Mouse (Mus musculus) liver, embryonic 14.5 days (tissue): ENCODE data around the gene Jmjd1c. TPM values are rescaled to one million over a fixed set of nuclear protein-coding genes. Genes with fewer than 3 reads are reported as not detected.
A peak's percentile ranks its signal among the peaks of the same experiment; 100 is the strongest.

Source experiments
- ATAC-seq: fragments of 200-750 bp; cut with Nextera tagmentation; 2 replicates; pipeline ENCODE4 v1.8.0; 2017; ENCODE audit warnings: moderate number of reproducible peaks, mild to moderate bottlenecking, moderate library complexity; ENCODE audit not compliant: insufficient read depth
- DNase-seq, 3 experiments: peaks; one replicate each; pipeline ENCODE4 v3.0.0-alpha.2; 2012 to 2013; ENCODE audit warnings: low read depth in 3 of 3, low spot score in 3 of 3
- H3K27ac ChIP-seq: fragments of 300-500 bp; sonication (generic); 2 replicates; pipeline ENCODE4 v1.5.1; 2014; ENCODE audit warnings: moderate library complexity, mild to moderate bottlenecking, control low read depth, inconsistent platforms
- H3K27me3 ChIP-seq: fragments of 300-500 bp; sonication (generic); 2 replicates; pipeline ENCODE4 v1.6.1; 2014; ENCODE audit warnings: mild to moderate bottlenecking, low read length, moderate library complexity; ENCODE audit not compliant: control insufficient read depth, insufficient read depth
- H3K36me3 ChIP-seq: fragments of 300-500 bp; sonication (generic); replicated peaks from 2 replicates; pipeline ENCODE4 v1.6.1; 2014; ENCODE audit warnings: low read depth; ENCODE audit not compliant: control insufficient read depth, insufficient read depth
- H3K4me1 ChIP-seq, 2 experiments: fragments of 200-500 bp in 1 of 2; fragments of 300-500 bp in 1 of 2; sonication (generic) in 1 of 2; replicated peaks; 2 replicates each; pipeline ENCODE4 v1.6.1; 2012 to 2014; ENCODE audit warnings: antibody characterized with exemption in 1 of 2, inconsistent platforms in 1 of 2, low read length in 1 of 2; ENCODE audit not compliant: control insufficient read depth in 2 of 2, insufficient read depth in 2 of 2
- H3K4me2 ChIP-seq: fragments of 300-500 bp; sonication (generic); 2 replicates; pipeline ENCODE4 v1.6.1; 2014; ENCODE audit warnings: low read depth, mild to moderate bottlenecking, control low read depth, moderate library complexity
- H3K4me3 ChIP-seq, 2 experiments: fragments of 200-500 bp in 1 of 2; fragments of 300-500 bp in 1 of 2; sonication (generic) in 1 of 2; 2 replicates each; pipeline ENCODE4 v1.5.1; 2012 to 2014; ENCODE audit warnings: low read depth in 2 of 2, low read length in 2 of 2, mild to moderate bottlenecking in 2 of 2, control low read depth in 1 of 2, inconsistent platforms in 1 of 2, moderate library complexity in 1 of 2; ENCODE audit not compliant: insufficient read depth in 1 of 2
- H3K9ac ChIP-seq: fragments of 300-500 bp; sonication (generic); replicated peaks from 2 replicates; pipeline ENCODE4 v1.6.1; 2014; ENCODE audit warnings: mild to moderate bottlenecking, control low read depth, moderate library complexity
- H3K9me3 ChIP-seq: fragments of 300-500 bp; sonication (generic); 2 replicates; pipeline ENCODE4 v1.6.1; 2016; ENCODE audit warnings: low read length, mixed read lengths; ENCODE audit not compliant: control insufficient read depth
- CTCF ChIP-seq: IDR thresholded peaks from 2 replicates; pipeline ENCODE4 v1.5.1; 2016; ENCODE audit warnings: antibody characterized with exemption, low read depth, control low read depth
- EP300 ChIP-seq: IDR thresholded peaks from 2 replicates; pipeline ENCODE4 v1.6.1; 2016; ENCODE audit warnings: antibody characterized with exemption, low read depth
- WGBS: fragments of 180-500 bp; shearing (Covaris S2); extraction: QIAGEN DNeasy Blood & Tissue Kit; methylation state at CpG from one replicate; pipeline ENCODE4 v1.1.7; 2014; ENCODE audit not compliant: insufficient replicate concordance; 5-methylcytosine and 5-hydroxymethylcytosine counted together
- polyA plus RNA-seq, 2 experiments: library from polyadenylated mRNA; depleted of rRNA in 1 of 2; stranded (reverse) in 1 of 2; unstranded in 1 of 2; fragments of >200 nt; fragmentation: Nextera tagmentation in 1 of 2; extraction: Ambion mirVana in 1 of 2; gene quantifications; 2 replicates each; pipeline versions ENCODE4 v1.2.1 to v1.2.3; 2012 to 2014

Gene Jmjd1c
- polyA plus RNA-seq, 2 experiments: 6.5 to 8.7 TPM

DNA sequence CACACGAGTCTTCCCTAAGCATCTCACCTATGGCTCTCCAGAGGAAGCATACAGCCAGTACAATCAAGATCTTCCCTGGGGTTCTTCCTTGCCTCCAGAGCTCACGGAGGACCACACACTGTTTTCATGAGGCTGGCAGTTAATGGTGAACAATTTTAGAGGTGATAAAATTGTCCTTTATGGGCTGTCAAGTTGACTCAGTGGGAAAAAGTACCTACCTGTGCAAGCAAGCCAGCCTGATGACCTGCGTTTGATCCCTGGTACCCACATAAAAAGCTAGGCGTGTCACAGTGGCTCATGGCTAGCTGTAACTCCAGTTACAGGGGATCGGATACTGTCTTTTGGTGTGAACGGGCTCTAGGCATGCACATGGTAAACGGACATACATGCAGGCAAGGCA, 10.0 kb upstream of the Jmjd1c start:
- Histone ChIP-seq H3K27ac (no peak overlapping the region), H3K9ac (no peak overlapping the region), H3K4me3 (no peak overlapping the region), H3K4me2 (no peak overlapping the region), H3K4me1 (no peaks in the 10 kb centered on the region), H3K27me3 (no peaks in the 10 kb centered on the region), H3K9me3 (no peaks in the 10 kb centered on the region), H3K36me3 (no peaks in the 10 kb centered on the region)
- ATAC-seq: no peak
- no peak for TF ChIP-seq CTCF
- TF ChIP-seq EP300: no peak
- WGBS: 77% methylated on average over 7 of the region's 7 CpGs
- no peak for DNase-seq

DNA sequence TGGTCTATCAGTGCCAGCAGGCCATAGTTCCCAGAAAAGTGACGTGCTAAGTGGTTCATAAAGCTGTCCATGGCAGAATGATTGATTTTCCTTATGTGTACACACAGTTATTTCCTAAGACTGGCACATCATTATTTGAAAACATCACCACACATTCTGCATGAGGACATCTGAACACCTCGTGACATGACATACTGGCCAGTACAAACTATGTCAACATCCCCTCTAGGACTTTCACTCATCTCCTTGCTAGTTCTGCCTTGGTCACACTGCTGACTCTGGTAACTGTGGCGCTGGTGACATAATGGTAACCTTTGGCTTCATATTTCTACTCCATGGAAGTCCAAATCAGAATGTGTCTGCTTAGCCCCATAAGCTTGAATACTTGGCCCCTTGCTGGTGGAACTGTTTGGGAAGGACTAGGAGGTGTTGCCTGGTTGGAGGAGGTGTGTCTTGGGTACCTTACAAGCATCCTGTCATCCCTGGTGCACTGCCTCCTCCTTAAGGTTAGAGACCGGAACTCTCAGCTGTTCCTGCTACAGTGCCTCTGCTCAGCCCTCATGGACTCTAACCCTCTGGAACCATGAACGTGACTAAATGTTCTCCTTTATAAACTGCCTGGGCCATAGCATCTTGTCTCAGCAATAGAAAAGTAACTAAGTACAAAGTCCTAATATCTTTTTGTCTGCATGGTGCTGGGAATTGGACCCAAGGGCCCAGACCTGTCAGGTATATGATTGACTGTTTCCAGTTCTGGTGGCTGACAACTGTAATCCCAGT, 8.3 kb upstream of the Jmjd1c start:
- no peak overlapping the region for H3K4me3 ChIP-seq
- TF ChIP-seq EP300 (no peak), CTCF (no peak)
- no peak overlapping the region for H3K9ac ChIP-seq
- WGBS: 72% methylated on average over 5 of the region's 5 CpGs
- H3K36me3 ChIP-seq: no peaks in the 10 kb centered on the region
- H3K27ac ChIP-seq: no peak overlapping the region
- no peak for ATAC-seq
- no peak for DNase-seq
- no peak overlapping the region for H3K4me2 ChIP-seq
- no peaks in the 10 kb centered on the region for H3K9me3 ChIP-seq
- no peaks in the 10 kb centered on the region for H3K27me3 ChIP-seq
- no peaks in the 10 kb centered on the region for H3K4me1 ChIP-seq

DNA sequence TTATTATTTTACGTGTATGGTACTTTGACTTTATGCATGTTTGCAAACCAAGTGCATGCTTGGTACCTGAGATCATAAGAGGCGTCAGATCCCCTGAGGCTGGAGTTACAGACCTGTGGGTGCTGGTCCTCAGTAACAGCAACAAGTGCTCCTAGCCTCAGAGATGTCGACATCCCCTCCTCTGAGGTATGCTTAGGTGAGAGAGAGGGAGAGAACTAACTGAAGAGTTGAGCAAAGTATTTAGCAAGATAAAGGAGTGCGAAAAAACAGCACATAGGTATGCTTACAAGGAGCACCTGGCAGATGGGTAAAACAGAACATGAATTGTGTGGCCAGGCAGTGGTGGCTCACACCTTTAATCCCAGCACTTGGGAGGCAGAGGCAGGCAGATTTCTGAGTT, 5.3 kb upstream of the Jmjd1c start:
- ATAC-seq (no peak), DNase-seq (no peak)
- H3K27ac ChIP-seq: no peak overlapping the region
- no peak overlapping the region for H3K4me3 ChIP-seq
- WGBS: 66% methylated on average over 4 of the region's 4 CpGs
- no peaks in the 10 kb centered on the region for H3K9me3 ChIP-seq
- H3K27me3 ChIP-seq: no peaks in the 10 kb centered on the region
- no peaks in the 10 kb centered on the region for H3K36me3 ChIP-seq
- H3K9ac ChIP-seq: no peak overlapping the region
- no peaks in the 10 kb centered on the region for H3K4me1 ChIP-seq
- TF ChIP-seq EP300: no peak
- TF ChIP-seq CTCF: no peak
- H3K4me2 ChIP-seq: no peak overlapping the region

DNA sequence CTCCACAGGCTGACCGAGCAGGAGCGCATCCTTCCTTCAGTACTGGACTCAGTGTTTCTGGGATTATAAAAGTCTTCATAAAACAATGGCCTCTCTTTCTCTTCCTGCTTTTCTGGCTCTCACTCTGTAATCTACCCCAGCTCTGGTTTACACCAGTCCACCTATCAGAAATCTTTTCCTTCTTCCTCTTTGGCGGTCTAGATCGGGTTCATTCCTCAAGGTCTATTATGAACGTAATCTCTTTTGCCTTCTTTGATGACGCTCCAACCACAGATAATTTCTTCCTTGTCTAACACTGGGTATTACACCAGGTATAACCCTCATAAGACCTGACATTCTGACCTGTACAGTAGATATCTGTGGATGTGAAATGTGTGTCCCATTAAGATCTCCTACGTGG, 1.0 kb upstream of the Jmjd1c start:
- DNase-seq: no peak
- Histone ChIP-seq H3K4me1 (peaks cover 6 to 10% of the 10 kb centered on the region in 2 experiments), H3K27ac (no peak overlapping the region), H3K9ac (no peak overlapping the region), H3K27me3 (no peaks in the 10 kb centered on the region), H3K36me3 (no peaks in the 10 kb centered on the region), H3K4me2 (no peak overlapping the region), H3K9me3 (no peaks in the 10 kb centered on the region), H3K4me3 (no peak overlapping the region)
- no peak for TF ChIP-seq EP300
- TF ChIP-seq CTCF: no peak
- no peak for ATAC-seq
- 55% methylated on average over 7 of the region's 7 CpGs for WGBS

DNA sequence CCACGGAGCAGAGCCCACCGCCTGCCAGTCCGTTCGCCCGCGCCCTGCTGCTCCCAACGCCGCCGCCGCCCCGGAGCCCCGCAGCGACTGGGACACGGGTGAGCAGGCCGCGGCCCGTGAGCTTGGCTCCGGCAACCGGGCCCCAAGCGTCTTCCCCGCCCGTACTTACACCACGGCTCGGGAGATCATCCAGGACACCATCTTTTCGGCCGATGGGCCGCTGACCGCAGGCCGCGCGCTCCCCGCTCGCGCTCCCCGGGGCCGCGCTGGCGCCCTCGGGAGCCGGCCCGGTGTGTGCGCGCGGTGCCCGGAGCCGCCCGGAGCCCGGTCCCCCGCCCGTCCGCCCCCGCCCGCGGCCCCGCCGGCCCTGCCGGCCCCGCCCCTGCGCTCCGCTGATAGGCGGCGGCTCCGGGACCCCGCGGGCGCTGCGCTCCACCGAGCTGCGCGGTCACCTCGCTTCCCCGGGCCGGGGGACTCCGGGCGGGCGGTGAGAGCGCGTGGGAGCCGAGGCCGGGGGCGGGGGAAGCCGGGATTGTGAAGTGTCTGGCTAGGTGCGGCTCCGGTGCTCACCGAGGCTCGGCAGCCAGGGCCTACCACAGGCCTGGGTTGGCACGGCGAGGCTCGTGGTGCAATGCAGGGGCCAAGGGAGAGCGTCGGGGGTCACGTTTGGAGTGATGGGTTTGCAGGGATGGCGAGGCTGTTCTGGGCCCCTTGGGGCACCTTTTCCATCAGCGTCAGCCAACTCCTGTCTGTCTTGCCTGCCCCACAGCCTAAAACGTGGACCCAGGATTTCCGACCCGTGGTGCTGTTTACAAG, 904 bp downstream of the Jmjd1c start, which contains the start of gene Reep3:
Reep3 (minus strand) TSS at position 325 of the 816 bp plus-strand sequence.
- DNase-seq: peak in 1 of 3 experiments; percentile 41
- H3K4me1 ChIP-seq: peaks cover 6 to 10% of the 10 kb centered on the region in 2 experiments
- peak within 1 kb of the TSS; percentile 36 for H3K27ac ChIP-seq
- H3K4me2 ChIP-seq: peak within 1 kb of the TSS; percentile 71
- peak within 1 kb of the TSS; percentile 76 for H3K9ac ChIP-seq
- TF ChIP-seq EP300: no peak
- TF ChIP-seq CTCF: no peak
- H3K27me3 ChIP-seq: no peaks in the 10 kb centered on the region
- no peaks in the 10 kb centered on the region for H3K36me3 ChIP-seq
- ATAC-seq: peak; percentile 90
- under 1% methylated on average over 72 of the region's 97 CpGs for WGBS
- H3K4me3 ChIP-seq: peak within 1 kb of the TSS; percentile 67 to 78
- H3K9me3 ChIP-seq: no peaks in the 10 kb centered on the region
